Mouse (Mus musculus): ENCODE data around the gene Abcb8.

The Abcb8 gene

DNA sequence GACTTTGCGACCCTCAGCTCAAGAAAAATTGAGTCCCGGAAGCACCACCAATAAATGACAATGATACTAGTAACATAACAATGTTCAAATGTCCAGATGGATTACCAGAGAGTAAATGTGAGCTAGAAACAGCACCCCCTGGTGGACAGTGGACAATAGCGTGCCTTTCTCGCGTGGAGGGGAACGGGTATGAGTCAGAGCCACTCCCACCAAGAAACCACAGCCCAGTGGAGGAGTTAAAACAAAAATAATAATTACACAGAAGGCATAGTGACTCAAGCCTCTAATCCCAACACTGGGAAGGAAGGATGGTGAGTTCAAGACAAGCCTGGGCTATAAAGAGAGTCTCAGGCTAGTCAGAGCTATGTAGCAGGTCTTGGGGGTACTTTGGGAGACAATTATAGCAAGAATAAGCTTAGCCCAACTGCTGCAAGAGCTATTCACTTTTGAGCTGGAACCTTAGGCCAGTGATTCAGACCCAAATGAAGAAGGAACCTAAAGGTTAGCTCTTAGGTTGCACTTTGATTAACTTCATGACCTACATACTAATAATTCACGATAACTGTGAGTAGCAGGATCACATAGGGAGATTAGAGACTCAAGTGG is at the start of gene Abcb8:
Gene Abcb8, plus strand, starts transcription at position 272 of the 606 bp plus-strand sequence.
- peak; percentile 60 to 79 for DNase-seq

DNA sequence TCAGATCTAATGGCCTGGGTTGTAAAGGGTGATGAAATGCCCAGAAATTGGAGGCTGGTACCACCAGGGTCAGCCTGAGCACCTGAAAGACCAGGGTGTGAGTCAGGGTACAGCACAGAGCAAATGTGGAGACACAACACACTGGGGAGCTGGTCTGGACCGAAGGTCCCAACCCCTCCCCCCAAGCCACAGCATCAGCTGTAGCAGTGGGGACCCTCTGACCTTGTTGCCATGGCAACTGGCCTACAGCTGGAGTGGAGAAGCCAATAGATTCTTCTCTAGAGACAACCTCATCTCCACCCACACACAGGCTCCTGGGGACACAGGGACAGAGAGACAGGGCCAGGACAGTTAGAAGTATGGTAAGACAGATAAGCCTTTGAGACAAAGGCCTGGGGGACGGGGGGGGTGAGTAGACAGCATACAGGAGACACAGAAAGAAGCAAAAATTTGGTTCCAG is 49.5 kb upstream of the Abcb8 start:
- peak; percentile 46 to 67 for DNase-seq

DNA sequence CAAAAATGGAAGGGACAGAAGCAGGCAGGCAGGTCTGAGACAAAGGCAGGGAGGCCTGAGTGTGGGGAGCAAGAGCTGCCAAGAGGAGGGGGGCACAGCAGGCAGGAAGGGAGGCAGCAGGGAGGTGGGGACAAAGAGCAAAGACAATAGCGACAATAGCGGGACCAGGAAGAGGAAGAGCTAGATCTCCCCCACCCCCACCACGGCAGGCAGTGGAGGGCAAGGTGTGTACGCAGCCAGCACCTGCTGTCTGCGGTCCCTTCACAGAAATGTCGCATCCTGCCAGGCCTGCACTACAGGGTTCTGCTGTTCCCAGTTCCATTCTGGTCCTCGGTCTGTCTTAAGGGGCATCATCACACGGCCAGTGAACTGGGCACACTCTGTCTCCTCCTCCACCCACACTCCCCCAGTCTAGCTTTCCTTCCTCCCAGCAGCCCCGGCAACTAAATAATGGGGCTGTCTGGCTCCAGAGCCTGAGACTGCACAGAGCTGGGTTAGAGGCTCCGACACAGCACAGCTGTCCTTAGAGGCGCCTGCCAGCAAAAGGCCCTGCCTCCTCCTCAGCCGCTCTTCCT is 48.9 kb upstream of the Abcb8 start:
- DNase-seq, result peak; percentile 87 to 93

DNA sequence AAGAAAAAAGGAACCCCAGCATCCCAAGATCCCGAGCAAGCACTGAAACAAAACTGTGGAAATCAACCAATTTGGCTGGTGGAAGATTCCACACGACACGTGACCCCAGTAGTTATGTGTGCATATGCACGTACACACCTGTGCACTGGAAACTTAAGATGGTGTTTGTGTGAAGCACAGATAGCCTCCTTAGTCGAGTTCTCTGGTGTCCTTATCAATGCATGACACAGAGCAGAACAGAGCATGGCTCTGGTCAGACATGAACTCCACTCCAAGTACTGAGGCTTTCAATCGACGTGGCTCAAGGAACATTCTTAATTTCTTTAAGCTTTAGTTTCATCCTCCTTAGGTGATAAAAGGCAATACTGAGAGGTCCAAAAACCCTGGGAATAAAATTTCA is 47.1 kb upstream of the Abcb8 start:
- DNase-seq, result no peak

DNA sequence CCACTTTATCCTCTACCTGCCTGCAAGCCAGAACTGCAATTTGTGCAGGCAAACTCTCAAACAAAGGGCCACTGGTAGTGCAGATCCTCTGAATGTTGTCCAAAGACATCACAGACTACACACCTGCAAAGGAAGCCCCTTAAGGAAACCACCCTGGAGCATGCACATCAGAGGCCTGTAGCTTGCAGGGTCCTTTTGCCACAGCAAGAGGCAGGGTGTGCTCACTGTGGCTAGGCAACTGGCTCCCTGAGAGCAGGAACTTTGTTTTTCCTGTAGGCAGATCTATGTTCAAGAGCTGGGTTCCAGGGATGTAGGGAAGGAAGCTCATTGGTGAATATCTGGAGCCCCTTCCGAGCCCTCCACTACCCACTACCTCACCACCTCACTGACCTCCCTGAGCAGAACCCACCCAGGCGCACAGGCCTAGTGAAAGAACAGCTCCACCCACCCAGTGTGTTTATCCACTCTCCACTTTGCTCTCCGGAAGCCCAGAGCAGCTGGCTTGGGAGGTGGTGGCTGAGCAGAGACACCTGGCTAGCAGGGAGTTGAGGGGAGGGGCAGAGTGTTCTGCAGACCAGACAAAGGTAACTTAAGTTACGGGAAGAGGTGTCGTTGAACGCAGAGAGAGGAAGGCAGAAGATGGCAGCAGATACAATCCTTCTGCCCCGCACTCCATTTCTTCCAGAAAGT is 46.1 kb upstream of the Abcb8 start:
- DNase-seq, result peak; percentile 62 to 80

DNA sequence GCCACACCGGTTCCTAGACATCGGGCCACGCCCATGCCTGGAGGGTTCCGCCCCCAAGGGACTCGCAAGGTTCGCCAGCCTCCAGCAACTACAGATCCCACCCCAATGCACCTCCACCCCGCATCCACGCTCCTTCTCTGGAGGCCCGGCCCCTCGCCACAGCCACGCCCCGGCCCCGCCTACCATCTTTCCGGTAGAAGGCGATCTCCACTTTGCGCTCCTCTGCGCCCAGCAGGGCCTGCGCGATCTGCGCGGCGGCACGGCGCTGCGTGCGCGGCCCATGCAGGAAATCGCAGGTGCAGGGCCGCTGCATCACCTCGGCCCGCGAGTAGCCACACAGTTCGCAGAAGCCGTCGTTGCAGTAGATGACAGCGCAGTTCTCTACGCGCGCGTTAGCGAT is 45.3 kb upstream of the Abcb8 start:
- peak; percentile 95 to 97 for DNase-seq

DNA sequence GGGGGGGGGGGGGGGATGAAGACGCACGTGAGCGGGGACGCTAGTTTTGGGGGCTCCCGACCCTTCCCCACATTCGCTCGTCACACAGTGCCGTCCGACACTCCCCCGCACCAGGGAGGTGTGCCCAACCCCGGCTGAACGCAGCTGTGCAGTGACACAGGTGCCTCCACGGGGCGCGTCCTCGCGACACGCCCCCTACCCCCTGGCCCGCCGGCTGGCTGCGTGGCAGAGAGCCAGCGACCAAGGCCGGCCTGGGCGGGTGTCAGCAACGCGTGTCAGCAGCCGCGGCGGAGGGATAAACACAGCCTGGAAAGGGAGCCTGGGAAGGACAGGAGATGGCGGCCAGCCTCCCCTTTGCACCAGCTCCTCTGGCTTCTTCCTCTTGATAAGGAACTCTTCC is 44.9 kb upstream of the Abcb8 start:
- peak; percentile 66 to 72 for DNase-seq

DNA sequence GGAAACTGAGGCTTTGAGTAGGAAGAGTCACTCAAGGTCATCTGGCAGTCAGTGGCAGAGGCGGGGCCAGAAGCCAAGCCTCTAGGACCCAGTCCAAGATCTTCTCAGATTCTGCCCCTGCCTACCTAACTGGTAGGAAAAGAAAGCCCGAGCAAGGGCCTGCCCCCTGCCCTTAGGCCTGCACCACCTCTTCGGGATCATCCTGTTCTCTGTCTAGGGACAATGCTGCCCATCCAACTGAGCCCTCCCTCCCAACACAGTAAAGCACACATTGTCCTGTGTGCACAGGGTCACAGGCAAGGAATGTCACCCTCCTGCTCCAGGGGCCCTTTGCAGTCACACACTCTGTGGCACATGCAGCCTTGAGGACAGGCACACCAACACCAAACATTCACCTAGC is 43.4 kb upstream of the Abcb8 start:
- no peak for DNase-seq

DNA sequence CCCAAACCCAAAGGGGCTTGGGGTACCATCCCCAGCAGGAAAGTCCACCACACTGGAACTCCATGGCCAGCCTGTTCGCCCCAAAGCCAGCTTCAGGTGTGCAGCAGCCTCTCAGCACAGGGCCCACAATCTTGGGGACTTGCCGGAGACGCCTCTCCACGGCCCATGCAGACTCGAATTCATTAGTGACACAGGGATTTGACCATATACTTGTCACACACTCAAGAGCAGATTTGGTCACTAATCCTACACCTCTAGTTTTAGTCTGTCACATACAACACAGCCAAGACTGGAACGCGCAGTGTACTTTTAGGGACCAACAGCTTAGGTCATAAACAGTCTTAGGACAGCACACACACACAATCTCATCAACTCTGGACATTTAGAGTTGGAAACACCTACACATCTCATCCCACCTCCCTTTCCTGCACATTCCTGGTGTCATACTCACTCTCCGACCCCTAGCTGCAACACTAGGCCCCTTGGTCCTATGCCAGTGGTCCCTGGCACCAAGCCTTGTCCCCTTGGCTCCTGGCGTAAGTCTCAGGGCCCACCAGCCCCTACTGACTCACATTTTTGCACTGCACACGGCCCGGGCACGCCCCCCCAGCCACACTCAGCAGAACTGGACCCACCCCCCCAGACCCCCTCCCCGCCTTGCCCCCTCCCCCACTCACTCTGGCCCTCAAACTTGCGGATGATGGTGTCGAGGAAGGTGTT is 42.8 kb upstream of the Abcb8 start:
- no peak for DNase-seq

DNA sequence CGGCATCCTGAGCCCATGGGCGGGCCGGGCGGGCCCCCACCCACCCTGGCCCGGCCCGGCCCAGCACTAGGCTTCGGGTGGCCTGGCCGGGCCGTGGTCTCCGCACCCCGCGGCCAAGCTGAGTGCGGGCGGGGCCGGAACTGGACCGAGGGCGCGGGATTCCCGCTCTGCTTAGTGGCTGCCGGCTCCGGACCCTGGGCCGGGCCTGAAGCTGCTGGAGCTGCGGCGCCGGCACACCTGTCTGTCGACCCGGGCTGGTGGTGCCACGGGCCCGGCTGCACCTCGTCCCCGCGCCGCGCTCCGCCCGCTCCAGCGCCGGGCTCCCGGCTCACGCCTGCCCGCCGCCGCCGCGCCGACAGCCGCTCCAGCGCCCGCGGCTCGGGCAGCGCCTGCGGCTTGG is 42.2 kb upstream of the Abcb8 start, which contains the start of gene Kcnh2:
Gene Kcnh2, minus strand, starts transcription at position 327 of the 400 bp plus-strand sequence.
- no peak for DNase-seq

DNA sequence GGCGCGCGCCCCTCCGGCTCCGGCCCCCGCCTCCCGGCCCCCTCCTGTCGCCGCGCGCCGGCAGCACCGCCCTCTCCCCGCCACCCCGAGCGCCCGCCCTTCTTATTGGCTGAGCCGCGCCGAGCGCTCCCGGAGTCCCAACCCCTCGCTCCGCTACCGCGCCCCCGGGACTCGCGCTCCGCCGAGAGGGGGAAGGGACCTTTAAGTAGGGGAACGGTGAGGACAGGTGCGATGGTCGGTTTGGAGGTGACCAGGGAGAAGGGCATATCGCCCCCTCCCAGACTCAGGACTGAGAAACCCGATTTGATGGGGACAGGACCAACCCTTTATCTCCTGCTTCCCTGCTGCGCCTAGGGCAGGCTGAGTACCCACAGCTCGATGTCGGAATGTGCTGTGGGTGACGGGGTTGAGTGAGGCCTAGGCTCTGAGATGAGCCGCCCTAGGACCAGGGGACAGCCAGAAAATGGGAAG is 41.7 kb upstream of the Abcb8 start:
- DNase-seq, result peak; percentile 82 to 84

DNA sequence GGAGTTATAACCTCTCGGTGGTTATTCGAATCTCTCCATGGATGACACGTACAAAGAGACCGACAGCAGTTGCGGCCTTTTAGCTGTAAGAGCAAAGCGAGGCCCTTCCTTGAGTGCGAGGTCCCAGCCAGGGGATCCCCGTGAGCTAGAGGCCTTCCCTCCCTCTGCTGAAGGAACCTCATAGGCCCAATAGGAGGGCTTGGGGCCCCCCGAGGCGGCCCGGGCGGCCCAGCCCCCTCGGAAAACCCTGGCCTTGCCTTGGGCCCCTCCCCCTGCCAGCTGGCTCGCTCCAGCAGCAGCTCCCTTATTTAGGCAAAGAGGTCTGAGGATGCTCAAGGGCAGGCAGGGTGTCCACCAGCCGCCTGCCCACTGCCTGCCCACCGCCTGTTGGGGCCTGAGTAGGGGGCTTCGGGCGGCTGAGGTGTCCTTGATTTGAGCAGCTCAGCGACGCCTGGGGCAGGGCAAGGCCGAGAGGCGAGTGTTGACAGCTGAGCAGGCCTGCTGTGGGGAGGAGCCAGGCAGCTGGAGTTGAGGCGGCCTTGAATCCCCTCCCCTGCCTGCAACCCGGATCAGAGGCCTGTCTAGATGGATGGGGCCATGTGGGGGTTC is 41.1 kb upstream of the Abcb8 start:
- DNase-seq, result peak in 1 of 2 experiments; percentile 34

DNA sequence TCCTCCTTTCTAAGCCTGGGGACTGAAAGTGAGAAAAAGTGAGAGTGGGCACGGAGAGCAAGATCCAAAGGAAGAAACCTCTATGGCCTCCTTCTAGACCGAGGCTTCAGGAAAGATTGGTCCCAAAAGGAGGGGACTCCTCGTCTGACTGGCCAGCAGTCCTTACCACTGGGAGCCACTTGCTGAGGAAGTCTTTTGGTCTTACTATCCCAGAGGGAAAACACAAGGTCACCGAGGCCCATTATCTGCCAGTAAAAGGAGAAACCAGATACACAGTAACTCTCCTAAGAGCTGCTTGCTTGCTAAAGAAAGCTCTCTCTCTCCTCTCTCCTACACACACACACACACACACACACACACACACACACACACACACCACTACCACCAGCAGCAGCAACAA is 40.1 kb upstream of the Abcb8 start:
- DNase-seq, result no peak

DNA sequence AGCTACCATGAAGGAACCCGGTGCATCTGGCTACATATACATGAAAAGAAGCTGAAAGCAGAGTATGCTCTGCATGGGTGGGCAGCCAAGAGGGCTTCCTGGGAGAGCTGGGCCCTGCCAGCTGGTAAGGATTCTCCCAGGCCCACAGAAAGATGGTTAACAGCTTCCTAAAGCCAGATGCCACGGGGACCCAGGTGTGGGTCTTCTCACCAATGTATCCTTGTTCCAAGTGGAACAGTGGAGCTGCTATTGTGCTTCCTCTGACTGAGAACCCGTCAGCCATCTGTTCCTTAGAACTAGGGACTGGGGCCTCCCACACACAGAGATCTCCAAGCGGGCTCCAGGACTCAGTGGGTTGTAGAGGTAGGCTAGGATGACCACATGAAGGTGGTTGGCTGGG is 36.7 kb upstream of the Abcb8 start:
- no peak for DNase-seq

DNA sequence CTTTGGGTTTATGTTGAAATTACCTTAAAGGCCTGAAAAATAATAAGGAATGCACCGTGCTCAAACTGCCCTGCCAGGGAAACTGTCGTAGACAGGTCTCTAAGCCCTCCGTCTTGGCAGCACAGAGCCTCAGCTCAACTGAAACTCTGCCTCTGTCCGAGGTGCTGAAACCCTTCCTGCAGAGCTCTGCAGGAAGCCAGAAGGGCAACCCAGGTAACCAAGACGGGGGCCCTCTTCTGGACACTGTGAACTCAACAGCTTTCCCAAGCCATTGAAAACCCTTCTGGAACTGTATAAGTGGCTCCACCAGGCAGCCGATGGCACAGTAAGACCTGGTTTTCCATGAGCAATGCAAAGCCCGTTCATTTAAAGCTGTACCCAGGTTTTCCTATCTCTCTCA is 36.0 kb upstream of the Abcb8 start:
- DNase-seq, result peak; percentile 50 to 61

DNA sequence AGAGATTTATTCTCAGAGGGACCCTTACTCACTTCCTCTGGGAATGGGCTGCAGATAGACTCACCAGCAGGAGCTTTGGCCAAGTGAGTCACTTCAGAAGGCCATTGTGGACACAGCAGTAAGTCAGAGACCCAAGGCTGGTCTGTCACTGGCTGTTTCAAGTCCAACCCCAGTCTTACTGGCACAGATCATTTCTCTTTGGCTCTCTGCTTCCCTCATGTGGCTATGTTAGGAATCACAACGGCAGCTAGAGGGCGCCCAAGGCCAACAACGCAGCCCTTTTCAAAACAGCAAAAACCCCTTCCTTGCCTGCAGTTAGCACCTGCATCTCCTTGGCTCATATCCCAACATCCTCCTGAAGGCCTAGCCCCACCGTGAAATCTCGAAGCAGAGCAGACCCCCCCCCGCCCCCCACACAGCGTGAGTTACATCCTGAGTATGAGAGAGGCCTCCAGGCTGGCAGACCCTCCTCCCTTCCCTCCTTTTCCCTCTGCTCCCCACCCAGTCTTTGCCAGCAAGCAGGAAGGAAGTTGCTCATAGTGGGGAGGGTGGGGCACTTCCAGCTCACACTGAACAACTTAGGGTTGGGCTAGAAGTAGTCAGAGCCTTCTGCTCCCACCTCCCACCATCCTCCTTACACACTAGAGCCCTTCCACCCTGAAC is 32.5 kb upstream of the Abcb8 start:
- DNase-seq, result peak; percentile 63 to 71

DNA sequence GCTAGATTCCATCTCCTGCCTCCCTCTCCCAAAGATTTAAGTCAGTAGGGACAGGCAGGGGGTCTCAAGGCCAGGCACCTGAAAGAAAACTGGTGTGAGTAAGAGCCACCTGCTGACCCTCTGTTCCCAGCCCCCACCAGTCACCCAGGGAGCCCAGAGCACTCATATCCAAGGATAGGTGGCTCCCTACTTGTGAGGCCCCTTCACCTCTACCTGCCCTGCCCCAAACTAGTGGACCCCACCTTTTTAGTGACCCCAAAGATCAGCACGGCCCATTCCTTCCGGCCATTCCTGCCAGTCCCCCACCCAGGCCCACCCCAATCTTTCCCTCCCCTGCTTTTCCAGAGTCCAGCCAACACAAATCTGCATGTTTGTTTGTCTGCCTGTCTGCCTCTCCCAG is 30.0 kb upstream of the Abcb8 start:
- DNase-seq, result no peak

DNA sequence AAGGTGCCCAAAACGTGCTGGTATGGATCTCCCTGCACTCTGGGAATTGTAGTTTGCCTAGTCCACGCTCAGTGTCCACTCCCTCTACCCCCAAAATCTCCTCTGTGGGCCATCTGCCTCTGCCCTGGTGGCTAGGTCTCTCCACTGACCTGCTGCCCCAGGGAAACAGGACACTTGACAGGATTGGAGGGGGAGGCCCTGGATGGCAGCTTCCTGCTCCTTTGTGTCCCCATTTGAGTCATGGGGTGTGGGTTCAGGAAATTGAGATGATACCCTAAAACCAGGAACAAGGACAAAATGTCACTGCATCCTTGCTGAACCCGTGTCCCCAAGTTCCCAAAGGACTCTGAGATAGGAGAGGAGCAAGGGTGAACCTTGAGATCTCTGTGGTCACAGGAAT is 29.4 kb upstream of the Abcb8 start:
- DNase-seq, result no peak

DNA sequence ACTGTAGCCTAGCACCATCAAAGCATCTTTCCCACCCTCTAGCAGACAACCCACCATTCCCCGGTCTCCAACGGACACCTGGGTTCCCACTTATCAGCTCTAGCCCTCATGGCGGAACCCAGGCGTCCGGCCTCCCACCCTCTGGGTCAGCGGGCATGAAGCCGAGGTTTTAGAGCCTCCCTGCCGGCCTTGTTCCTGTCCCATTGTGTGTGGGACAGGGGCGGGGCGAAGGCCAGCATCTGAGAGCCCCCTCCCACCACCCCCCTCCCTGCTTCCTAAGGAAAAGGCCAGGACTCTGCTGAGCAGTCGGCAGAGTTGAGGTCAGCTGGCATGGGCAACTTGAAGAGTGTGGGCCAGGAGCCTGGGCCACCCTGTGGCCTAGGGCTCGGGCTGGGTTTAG is 29.0 kb upstream of the Abcb8 start, which contains the start of gene Nos3:
Gene Nos3, plus strand, starts transcription at position 303 of the 400 bp plus-strand sequence.
- no peak for DNase-seq

DNA sequence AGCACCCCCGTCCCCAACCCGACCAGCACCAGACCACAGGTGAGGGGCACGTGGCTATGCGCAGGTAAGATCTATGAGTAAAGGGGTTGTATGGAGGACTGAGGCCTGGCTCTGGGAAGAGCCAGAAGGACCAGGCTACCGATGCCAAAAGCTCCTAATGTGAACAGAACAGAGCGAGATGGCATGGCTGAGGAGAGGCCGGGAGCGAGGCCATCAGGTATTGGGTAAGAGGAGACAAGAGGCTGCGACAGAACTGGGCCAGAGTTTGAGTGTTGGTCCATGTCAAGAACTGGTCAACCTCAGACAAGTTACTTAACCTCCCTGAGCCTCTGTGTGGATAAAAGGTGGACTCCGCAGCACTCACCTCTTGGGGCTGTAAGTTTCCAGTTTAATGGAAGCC is 28.5 kb upstream of the Abcb8 start:
- DNase-seq, result no peak

DNA sequence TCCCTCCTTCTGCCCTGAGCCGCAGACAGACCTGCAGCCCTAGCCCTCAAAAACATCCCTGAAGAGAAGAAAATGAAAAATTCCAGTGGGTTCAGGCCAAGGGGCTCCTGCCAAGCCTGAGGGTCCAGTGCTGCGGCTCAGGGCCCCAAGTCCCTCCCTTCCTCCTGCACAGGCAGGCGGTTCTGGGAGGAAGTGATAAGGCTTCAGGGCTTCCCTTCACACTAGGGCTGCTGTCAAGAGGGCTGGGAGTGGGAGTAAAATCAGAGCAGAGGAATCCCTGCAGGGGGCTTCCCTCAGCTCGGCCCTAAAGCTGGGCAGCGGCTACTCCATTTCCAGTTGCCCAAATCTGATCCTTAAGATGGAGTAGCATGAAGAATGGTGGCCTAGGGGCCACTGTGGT is 27.9 kb upstream of the Abcb8 start:
- no peak for DNase-seq

DNA sequence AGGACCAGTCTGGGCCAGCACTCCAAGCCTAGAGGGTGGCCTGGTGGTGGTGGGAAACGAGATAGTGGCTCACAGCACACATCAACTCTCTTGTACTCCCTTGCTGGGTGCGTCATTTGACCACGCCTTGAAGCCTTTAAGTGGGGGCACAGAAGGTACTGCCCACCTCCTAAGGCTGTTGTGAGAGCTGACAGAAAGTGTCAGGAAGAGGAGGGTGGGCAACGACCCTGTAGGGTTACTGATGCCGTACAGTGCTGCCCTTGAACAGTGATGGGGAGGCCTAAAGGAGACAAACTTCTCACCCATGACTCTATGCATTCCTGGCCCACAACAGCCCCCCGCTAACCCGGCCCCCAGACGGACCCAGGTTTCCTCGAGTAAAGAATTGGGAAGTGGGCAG is 27.0 kb upstream of the Abcb8 start:
- no peak for DNase-seq

Data from thymus, adult 18-20 months (tissue).